Mouse (Mus musculus) limb, embryonic 10.5 days (tissue): ENCODE data around the gene Cbfa2t2. TPM values are rescaled to one million over a fixed set of nuclear protein-coding genes. Genes with fewer than 3 reads are reported as not detected.
A peak's percentile ranks its signal among the peaks of the same experiment; 100 is the strongest.

Experiments used
- DNase-seq: peaks from one replicate; pipeline ENCODE4 v3.0.0-alpha.2; 2017; ENCODE audit warnings: low spot score
- H3K27ac ChIP-seq: fragments of 300-500 bp; sonication (generic); 2 replicates; pipeline ENCODE4 v1.5.1; 2016; ENCODE audit warnings: mild to moderate bottlenecking
- H3K27me3 ChIP-seq: fragments of 300-500 bp; sonication (generic); 2 replicates; pipeline ENCODE4 v1.6.1; 2016; ENCODE audit warnings: low read depth, mild to moderate bottlenecking; ENCODE audit not compliant: poor library complexity, severe bottlenecking
- H3K36me3 ChIP-seq: fragments of 300-500 bp; sonication (generic); 2 replicates; pipeline ENCODE4 v1.6.1; 2016; ENCODE audit warnings: mild to moderate bottlenecking, moderate library complexity
- H3K4me1 ChIP-seq: fragments of 300-500 bp; sonication (generic); 2 replicates; pipeline ENCODE4 v1.6.1; 2016
- H3K4me3 ChIP-seq: fragments of 300-500 bp; sonication (generic); 2 replicates; pipeline ENCODE4 v1.5.1; 2016; ENCODE audit warnings: mild to moderate bottlenecking, moderate library complexity
- H3K9me3 ChIP-seq: fragments of 300-500 bp; sonication (generic); replicated peaks from 2 replicates; pipeline ENCODE4 v1.6.1; 2016; ENCODE audit warnings: mild to moderate bottlenecking
- WGBS: fragments of 180-500 bp; shearing (Covaris S2); methylation state at CpG from one replicate; pipeline ENCODE4 v1.1.7; 2016; 5-methylcytosine and 5-hydroxymethylcytosine counted together
- polyA plus RNA-seq: library from polyadenylated mRNA; unstranded; fragments of >200 nt; fragmentation: Nextera tagmentation; extraction: Ambion mirVana; gene quantifications from 2 replicates; pipeline ENCODE4 v1.2.1, GENCODE M21; 2016

The Cbfa2t2 gene
- polyA plus RNA-seq, 1 experiment from 2014 or later = 59.2 TPM

- Histone ChIP-seq H3K27me3 (peaks cover 32% of the 10 kb centered on the region), H3K9me3 (no peaks in the 10 kb centered on the region), H3K4me1 (peaks cover 23% of the 10 kb centered on the region), H3K4me3 (no peak overlapping the region), H3K27ac (no peak overlapping the region), H3K36me3 (no peaks in the 10 kb centered on the region)
- 98% methylated on average over 2 of the region's 2 CpGs for WGBS
- no peak for DNase-seq
Measured at GRCm38 (mm10) chr2:154430566-154430965, 5.7 kb upstream of the Cbfa2t2 start.

DNA sequence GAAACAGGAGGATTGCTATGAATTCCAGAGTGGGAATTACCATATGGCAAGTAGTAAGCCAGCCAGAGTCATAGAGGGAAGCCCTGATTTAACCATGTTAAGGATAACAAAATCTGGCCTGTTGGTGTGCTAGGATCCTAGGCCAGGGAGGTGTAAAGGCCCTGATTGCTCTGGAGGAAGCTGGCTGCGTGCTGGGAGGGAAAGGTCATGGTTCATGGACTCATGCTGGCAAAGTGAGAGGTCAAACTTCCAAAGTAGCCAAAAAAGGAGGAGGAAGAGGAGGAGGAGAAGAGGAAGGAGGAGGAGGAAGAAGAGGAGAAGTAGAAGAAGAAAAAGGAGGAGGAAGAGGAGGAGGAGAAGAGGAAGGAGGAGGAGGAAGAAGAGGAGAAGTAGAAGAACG lies 3.6 kb upstream of the Cbfa2t2 start:
- no peak overlapping the region for H3K4me3 ChIP-seq
- H3K27ac ChIP-seq = no peak overlapping the region
- H3K27me3 ChIP-seq = peaks cover 24% of the 10 kb centered on the region
- peaks cover 23% of the 10 kb centered on the region for H3K4me1 ChIP-seq
- WGBS = 73% methylated on average over 2 of the region's 2 CpGs
- DNase-seq = no peak
- no peaks in the 10 kb centered on the region for H3K9me3 ChIP-seq
- no peaks in the 10 kb centered on the region for H3K36me3 ChIP-seq

GRCm38 (mm10) chr2:154433391-154433790 lies 2.9 kb upstream of the Cbfa2t2 start:
- no peaks in the 10 kb centered on the region for H3K36me3 ChIP-seq

GRCm38 (mm10) chr2:154434690-154435089 lies 1.6 kb upstream of the Cbfa2t2 start:
- H3K27ac ChIP-seq = no peak overlapping the region
- peaks cover 4% of the 10 kb centered on the region; the same call in 1 of the 2 replicates for H3K27me3 ChIP-seq
- WGBS = 97% methylated on average over 7 of the region's 7 CpGs

More at GRCm38 (mm10) chr2:154433391-154433790, 2.9 kb upstream of the Cbfa2t2 start:
- Histone ChIP-seq H3K4me3 (no peak overlapping the region), H3K27me3 (peaks cover 17% of the 10 kb centered on the region), H3K4me1 (peaks cover 19% of the 10 kb centered on the region), H3K27ac (no peak overlapping the region), H3K9me3 (no peaks in the 10 kb centered on the region)
- 72% methylated on average over 3 of the region's 3 CpGs for WGBS
- no peak for DNase-seq

DNA sequence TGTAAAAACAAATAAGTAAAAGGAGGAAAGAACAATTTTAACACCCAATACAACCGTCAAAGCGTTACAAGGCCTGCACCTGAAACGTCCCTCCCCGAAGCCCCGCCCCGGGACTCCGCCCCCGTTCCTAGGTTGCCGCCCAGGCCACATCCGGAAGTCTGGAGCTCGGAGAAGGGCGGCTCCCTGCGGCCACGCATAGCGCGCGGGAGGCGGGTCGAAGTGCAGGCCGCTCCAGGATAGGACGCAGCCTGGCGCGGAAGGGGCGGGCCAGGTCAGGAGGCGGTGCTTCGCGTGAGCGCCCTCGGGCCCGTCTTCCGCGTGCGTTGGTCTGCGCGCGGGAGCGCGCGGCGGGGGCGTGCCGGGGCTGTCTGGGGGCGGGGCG lies 214 bp upstream of the Cbfa2t2 start:
- peaks cover 27% of the 10 kb centered on the region for H3K4me1 ChIP-seq
- WGBS = 1% methylated on average over 44 of the region's 44 CpGs
- H3K27me3 ChIP-seq = no peaks in the 10 kb centered on the region
- H3K9me3 ChIP-seq = no peaks in the 10 kb centered on the region
- H3K27ac ChIP-seq = peak overlapping the region; percentile 97
- 0 out of 2 replicates have a peak, but pooled peaks cover 2% of the 10 kb centered on the region for H3K36me3 ChIP-seq
- DNase-seq = peak; percentile 98
- H3K4me3 ChIP-seq = peak overlapping the region; percentile 95

More at GRCm38 (mm10) chr2:154434690-154435089, 1.6 kb upstream of the Cbfa2t2 start:
- Histone ChIP-seq H3K4me3 (no peak overlapping the region), H3K4me1 (peaks cover 23% of the 10 kb centered on the region), H3K36me3 (no peaks in the 10 kb centered on the region), H3K9me3 (no peaks in the 10 kb centered on the region)
- DNase-seq = no peak

DNA sequence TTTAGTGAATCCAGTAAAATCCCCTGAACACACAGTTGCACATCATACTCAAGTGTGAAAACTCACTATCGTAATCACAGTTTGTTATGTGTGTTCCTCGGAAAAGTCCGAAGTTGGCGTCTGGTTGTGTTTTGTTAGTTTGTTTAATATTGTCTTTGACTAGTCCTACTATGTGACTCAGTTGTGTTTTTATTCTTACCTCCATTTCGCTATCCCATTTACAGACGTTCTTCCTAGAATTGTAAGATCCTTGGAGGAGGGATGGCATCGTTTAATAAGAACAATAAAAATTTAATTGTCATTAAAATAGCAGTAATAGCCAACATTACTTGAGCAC lies 878 bp downstream of the Cbfa2t2 start:
- 19% methylated on average over 7 of the region's 7 CpGs for WGBS
- H3K27me3 ChIP-seq = no peaks in the 10 kb centered on the region
- H3K27ac ChIP-seq = peak overlapping the region; percentile 97
- peaks cover 27% of the 10 kb centered on the region for H3K4me1 ChIP-seq
- peak overlapping the region; percentile 95 for H3K4me3 ChIP-seq
- no peaks in the 10 kb centered on the region for H3K9me3 ChIP-seq
- H3K36me3 ChIP-seq = peaks cover 2% of the 10 kb centered on the region; the same call in 1 of the 2 replicates
- no peak for DNase-seq

DNA sequence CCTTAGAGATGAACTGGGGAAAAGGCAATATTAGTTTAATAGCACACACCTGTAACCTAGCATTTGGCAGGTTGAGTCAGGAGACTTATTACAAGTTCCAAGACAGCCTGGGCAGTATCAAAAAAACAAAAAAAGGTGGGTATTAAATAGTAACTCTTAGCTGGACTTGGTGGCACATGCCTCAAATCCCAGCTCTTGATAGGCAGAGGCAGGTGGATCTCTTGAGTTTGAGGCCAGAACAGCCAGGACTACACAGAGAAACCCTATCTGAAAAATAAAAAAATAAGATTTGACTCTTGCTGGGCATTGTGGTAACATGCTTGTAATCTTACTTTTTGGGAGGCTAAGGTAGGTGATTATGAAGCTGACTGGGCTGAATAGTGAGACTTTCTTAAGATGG lies 4.2 kb downstream of the Cbfa2t2 start:
- no peak for DNase-seq
- H3K36me3 ChIP-seq = peaks cover 23% of the 10 kb centered on the region
- H3K27ac ChIP-seq = no peak overlapping the region
- no peaks in the 10 kb centered on the region for H3K9me3 ChIP-seq
- H3K4me1 ChIP-seq = peaks cover 24% of the 10 kb centered on the region
- no peak overlapping the region for H3K4me3 ChIP-seq
- no peaks in the 10 kb centered on the region for H3K27me3 ChIP-seq

DNA sequence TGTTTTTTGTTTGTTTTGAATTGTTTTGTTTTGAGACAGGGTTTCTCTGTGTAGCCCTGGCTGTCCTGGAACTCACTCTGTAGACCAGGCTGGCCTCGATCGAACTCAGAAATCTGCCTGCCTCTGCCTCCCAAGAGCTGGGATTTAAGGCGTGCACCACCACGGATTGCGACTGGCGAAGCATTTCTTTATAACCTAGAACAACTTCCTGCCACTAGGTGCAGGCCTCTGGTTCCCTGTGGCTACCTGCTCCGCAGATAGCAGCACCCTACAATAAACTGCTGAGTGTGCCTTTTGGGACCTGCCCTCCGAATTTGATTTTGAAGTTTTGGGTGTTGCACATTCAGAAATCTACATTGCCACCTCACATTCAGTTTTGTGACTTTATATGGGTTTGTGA lies 11.5 kb downstream of the Cbfa2t2 start:
- H3K36me3 ChIP-seq = peaks cover 49% of the 10 kb centered on the region
- DNase-seq = no peak
- no peaks in the 10 kb centered on the region for H3K9me3 ChIP-seq
- H3K4me1 ChIP-seq = no peaks in the 10 kb centered on the region
- no peaks in the 10 kb centered on the region for H3K27me3 ChIP-seq
- WGBS = 97% methylated on average over 8 of the region's 8 CpGs
- H3K4me3 ChIP-seq = no peak overlapping the region
- H3K27ac ChIP-seq = no peak overlapping the region

DNA sequence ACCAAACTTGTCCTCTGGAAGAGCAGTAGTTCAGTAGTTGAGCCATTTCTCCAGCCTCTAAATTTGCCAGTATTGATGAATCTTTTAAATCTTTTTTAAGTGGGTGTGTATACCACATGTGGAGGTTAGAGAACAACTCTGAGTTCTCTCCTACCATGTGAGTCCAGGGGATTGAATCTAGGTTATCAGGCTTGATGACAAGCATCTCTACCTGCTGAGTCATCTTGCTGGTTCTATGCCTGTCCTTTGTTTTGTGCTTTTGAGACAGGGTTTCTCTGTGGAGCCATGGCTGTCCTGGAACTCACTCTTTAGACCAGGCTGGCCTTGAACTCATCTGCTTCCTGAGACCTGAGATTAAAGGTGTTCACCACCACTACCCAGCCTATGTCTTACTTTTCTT lies 12.4 kb downstream of the Cbfa2t2 start:
- Histone ChIP-seq H3K4me1 (no peaks in the 10 kb centered on the region), H3K36me3 (peaks cover 48% of the 10 kb centered on the region), H3K9me3 (no peaks in the 10 kb centered on the region), H3K4me3 (no peak overlapping the region), H3K27ac (no peak overlapping the region), H3K27me3 (no peaks in the 10 kb centered on the region)
- no peak for DNase-seq

GRCm38 (mm10) chr2:154452951-154453350 lies 16.7 kb downstream of the Cbfa2t2 start:
- no peak overlapping the region for H3K27ac ChIP-seq
- WGBS = 93% methylated on average over 2 of the region's 2 CpGs
- H3K4me1 ChIP-seq = peaks cover 24% of the 10 kb centered on the region
- peaks cover 30% of the 10 kb centered on the region for H3K36me3 ChIP-seq
- H3K4me3 ChIP-seq = no peak overlapping the region
- H3K27me3 ChIP-seq = no peaks in the 10 kb centered on the region
- no peaks in the 10 kb centered on the region for H3K9me3 ChIP-seq
- no peak for DNase-seq

- Histone ChIP-seq H3K27me3 (no peaks in the 10 kb centered on the region), H3K27ac (no peak overlapping the region), H3K36me3 (peaks cover 25% of the 10 kb centered on the region), H3K9me3 (no peaks in the 10 kb centered on the region), H3K4me3 (no peak overlapping the region), H3K4me1 (peaks cover 24% of the 10 kb centered on the region)
- WGBS = 58% methylated on average over 1 of the region's 1 CpGs
- DNase-seq = no peak
Measured at GRCm38 (mm10) chr2:154454099-154454498, 17.8 kb downstream of the Cbfa2t2 start.

GRCm38 (mm10) chr2:154454605-154455004 lies 18.3 kb downstream of the Cbfa2t2 start:
- WGBS = 15% methylated on average over 3 of the region's 3 CpGs
- no peaks in the 10 kb centered on the region for H3K27me3 ChIP-seq
- peaks cover 27% of the 10 kb centered on the region for H3K4me1 ChIP-seq
- peak; percentile 55 for DNase-seq
- peaks cover 22% of the 10 kb centered on the region for H3K36me3 ChIP-seq
- H3K27ac ChIP-seq = no peak overlapping the region
- no peak overlapping the region for H3K4me3 ChIP-seq
- no peaks in the 10 kb centered on the region for H3K9me3 ChIP-seq

GRCm38 (mm10) chr2:154455776-154456175 lies 19.5 kb downstream of the Cbfa2t2 start:
- 19% methylated on average over 5 of the region's 5 CpGs for WGBS
- H3K4me1 ChIP-seq = peaks cover 34% of the 10 kb centered on the region
- peaks cover 19% of the 10 kb centered on the region for H3K36me3 ChIP-seq
- no peaks in the 10 kb centered on the region for H3K27me3 ChIP-seq
- no peaks in the 10 kb centered on the region for H3K9me3 ChIP-seq
- no peak overlapping the region for H3K27ac ChIP-seq
- DNase-seq = no peak
- no peak overlapping the region for H3K4me3 ChIP-seq

- Histone ChIP-seq H3K27ac (no peak overlapping the region), H3K9me3 (no peaks in the 10 kb centered on the region), H3K27me3 (no peaks in the 10 kb centered on the region), H3K4me1 (peaks cover 34% of the 10 kb centered on the region), H3K4me3 (no peak overlapping the region), H3K36me3 (peaks cover 17% of the 10 kb centered on the region)
- DNase-seq = no peak
Measured at GRCm38 (mm10) chr2:154456621-154457020, 20.3 kb downstream of the Cbfa2t2 start.
